Mouse (Mus musculus): ENCODE measurements around the gene Zdhhc22.
A peak's percentile ranks its signal among the peaks of the same experiment; 100 is the strongest.

Gene Zdhhc22

DNA sequence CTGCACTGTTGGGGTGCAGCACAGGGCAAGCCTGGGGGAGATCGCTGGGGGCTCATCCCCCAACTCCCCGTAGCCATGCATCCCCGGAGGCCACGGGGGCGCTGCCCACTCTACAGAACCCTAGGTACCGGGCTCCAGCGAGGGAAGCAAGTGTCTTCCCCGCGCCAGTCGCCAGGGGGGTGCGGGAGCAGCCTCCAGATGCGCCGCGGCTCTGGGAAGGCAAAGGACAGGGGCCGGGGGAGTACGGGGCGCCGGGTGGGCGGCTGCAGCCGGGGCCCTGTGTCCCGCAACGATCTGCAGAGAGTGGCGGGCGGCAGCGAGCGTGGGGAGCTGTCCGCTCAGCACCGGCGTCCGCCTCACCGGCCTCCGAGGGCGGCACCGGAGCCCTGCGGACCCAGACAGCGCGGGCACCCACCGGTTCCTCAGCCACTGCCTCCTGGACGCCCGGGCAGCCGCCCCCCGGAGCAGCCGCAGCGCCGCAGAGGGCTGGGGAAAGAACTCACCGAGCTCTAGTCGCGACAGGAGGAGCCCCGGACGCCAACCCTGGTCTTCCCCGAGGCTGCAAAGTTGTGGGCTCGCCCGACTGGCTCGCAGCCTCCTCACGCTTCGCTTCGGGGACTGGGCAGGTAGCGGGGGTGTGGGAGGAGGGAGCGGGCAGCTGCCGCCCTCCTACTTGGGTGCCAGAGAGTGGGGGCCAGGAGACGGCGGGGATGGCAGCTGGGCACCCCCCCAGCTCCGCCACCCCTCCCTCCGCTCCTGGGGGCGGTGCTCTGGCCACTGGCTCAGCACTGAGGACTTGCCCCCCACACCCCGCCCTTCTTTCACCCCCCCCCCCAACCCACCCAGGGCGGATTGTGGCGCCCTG lies at the start of gene Zdhhc22:
Gene Zdhhc22 (minus strand): TSS at position 541 of the 865 bp plus-strand sequence.
- DNase-seq (ENCODE audit: low spot score in 2 of 2) = peak in 1 of 2 experiments; percentile 59

DNA sequence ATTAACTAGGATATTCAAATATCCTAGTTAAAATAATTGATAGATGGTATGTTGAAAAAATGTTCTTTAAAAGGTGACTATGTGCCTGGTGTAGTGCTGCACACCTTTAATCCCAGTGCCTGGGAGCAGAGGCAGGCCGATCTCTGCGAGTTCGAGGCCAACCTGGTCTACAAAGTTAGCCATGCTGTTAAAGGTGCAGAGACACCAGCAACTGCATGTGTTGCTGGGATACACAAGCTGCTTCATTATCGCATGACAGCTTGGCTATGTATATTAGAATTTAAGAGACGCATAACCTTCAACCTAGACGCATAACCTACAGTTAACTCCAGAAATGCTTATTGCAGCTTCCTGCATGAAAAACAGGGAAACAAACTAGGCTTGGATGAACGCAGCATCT lies 46.4 kb upstream of the Zdhhc22 start:
- no peak for DNase-seq (ENCODE audit: low spot score in 2 of 2)

DNA sequence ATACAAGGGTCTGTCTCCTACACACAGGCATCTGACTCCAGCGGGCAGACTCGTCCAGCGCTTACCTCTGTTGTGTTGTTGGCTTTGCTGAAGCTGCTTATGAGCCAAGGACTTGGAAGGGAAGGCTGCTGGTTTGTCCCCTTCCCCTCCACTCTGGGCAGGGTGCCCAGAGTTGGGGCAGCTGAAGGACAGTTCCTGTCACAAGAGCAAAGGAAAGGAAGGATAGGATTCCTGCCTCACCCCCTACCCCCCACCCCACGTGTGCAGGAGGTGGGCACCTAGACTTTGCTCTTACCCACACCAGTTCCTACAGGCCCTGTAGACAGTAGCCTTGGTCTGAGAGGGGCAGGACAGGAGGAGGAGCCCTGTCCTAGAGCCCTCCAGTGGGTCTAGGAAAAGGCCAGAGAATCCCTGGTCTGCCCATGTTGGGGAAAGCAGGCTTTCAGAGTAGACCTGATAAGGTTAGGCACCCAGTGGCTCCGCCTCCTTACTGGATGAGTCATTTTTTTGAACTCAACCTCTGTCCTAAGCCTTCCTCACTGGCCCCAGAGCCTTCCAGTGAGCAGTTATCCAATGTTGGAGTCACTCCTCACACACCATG lies 41.0 kb upstream of the Zdhhc22 start:
- no peak for DNase-seq (ENCODE audit: low spot score in 2 of 2)

DNA sequence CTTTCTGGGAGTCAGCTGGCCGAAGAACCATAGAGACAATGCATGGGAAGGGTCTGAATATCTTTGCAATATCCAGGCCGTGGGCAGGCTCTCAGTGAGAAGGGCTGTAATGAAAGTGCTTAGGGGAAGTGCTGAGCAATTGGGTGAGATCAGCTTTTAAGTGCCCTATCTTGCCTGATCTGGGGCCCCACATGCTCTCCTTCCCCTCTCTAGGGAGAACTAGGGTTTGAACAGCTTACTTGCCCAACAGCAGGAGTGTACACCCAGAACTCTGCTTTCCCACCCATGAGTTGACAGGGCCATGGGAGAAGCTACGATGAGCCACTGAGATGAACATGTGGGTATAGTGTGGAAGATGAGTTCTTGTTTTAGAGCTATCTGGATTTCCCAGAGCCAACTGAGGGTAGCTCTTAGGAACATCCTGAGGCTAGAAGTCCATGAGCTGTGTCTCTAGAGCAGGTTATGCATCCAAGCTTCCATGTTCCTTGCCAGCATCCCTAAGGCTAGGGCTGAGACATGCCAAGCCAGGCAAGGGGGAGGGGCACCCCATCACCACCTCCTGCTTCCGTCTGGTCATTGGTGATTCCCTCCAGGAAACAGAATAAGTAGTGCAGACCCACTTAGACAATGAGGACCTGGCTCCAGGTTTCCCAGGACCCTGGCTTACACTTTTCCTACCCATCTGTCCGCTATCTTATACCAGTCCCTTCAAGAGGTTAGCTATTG lies 39.2 kb upstream of the Zdhhc22 start:
- no peak for DNase-seq (ENCODE audit: low spot score in 2 of 2)

DNA sequence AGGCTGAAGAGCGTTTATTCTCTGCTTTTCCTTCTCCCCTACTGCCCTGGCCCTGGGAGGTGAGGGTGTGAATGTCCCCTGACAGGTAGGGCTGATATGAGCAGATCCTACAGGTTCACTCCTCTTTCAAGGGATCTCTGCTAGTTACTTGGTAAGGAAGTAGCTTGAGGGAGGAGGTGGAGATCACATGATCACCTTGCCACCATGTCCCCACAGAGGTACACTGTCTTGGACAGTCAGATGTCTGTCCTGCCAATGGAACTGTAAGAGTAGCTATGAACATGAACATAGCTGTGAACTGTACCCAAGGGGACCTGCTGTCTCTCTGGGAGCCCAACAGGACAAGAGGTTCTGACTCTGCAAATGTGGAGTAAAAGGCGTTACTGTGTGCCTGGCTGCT lies 37.8 kb upstream of the Zdhhc22 start:
- DNase-seq (ENCODE audit: low spot score in 2 of 2) = no peak

DNA sequence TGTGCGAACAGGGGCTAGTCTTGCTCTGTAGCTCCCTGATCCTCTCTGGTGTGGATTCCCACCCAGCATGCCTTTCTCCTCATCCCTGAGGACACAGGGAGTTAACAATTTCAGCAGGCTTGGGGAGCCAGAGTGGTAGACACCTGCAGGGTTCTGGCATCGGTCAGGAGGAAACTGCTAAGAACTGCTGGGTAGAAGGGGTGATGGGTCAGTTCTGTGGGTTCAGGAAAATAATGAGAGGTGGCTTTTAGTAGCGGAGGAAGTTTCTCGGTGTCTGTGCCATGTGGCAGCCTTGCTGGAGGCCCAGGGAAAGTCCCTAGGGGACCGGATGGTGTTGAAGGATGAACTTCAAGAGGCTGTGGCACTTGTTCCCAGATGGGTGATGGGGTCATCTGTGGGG lies 37.2 kb upstream of the Zdhhc22 start:
- no peak for DNase-seq (ENCODE audit: low spot score in 2 of 2)

DNA sequence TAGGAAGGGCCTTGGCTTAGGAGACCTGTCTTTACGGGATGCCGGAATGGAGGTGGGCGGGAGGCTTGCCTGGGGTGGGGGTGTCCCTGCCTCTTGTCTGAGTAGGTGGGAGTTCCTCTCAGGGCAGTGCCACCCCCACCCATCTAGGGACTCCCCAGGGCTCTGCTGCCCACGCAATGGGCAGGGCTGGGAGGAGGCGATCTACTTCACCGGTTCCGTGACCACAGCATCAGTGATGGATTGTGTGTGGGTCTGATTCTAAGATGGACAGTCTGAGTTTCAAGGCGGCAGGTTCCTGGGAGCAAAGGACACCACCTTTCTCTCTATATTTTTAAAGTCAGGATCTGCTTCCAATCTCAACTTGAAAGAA lies 36.6 kb upstream of the Zdhhc22 start:
- DNase-seq (ENCODE audit: low spot score in 2 of 2) = no peak

DNA sequence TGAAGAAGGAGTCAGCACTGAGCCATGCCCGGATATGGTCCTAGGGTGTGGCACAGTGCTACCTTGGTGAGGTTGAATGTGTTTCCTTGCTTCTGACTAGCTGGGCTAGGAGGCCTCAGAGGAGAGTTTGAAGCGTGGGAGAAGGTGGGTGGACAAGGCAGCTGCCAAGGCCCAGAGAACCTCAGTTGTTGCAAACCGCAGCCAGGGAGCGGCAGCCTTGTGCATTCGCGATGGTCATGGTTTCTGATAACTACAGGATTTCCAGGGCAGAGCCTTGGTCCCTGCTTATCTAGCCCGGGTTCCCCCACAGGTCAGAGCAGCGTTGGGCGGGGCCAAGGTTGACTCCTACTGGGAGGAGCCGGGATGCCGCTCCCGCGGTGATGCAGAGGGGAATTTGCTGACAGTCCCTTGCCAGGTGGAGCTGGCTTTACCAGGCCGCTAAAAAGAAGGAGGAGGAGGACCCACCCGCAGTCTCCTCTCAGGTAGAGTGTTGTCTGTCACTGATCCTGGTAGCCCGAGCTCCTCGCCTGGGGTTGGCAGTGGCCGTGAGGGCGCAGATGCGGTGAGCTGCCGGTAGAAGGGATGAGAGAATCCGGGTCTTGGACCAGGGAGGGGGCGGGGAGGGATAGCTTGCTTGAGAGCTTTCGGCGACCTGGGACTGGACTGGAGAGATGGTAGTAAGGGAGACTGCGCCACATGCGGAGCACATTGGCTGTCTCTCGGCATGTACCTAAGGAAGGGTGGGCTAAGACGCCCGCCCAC lies 36.1 kb upstream of the Zdhhc22 start:
- peak; percentile 31 to 48 for DNase-seq (ENCODE audit: low spot score in 2 of 2)

DNA sequence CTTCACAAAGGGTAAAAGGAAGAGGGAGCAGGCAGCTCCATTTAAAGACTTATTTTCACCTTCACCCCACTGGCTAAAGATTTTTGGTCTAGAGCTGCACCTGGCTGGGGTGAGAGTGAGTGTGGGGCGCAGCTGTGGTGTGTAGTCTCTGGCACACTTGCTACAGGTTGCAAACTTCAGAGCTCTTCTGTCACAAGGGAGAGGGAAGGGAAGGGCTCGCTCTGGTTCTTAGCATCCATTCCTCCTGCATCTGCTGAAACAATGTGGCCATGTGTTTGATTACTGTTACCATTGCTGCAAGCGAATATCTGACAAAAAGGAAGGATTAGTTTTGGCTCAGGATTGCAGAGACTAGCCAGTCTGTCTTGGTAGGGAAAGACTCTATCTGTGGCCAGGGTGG lies 33.2 kb upstream of the Zdhhc22 start:
- DNase-seq (ENCODE audit: low spot score in 2 of 2) = no peak

DNA sequence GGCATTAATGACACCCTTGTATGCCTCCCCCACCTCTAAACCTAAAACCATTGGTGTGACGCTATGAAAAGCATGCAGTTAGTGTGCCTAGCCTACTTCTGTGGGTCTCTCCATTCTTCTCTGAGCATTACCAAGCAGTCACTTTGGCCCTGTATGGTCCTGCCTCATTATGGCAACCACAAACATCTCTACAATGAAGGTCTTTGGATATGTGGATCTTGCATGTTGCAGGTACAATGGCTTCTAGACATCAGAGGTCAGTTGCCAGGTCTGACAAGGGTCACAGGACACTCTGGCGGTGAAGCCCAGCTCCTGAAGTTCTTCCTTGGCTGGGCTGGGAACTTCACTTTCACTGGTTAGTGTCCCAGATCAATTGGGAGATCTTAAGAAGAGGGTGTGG lies 31.8 kb upstream of the Zdhhc22 start:
- DNase-seq (ENCODE audit: low spot score in 2 of 2) = no peak

DNA sequence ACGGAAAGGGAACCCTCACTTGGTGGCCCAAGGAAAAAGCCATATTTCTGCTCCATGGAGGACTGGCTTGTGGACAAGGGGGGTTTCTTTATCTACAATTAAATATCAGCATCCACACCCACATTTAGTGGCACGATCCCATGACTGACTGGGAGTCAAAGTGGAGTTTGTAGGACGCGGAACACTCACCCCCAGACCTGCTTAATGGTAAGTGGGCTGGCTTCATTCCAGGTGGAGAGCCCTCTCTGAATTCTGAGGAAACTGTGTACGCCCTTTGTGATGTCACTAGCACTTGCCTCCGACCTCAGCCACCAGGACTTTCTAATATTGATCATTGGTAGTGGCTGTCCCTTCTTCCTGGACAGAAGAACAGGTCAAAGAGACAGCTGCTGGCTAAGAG lies 30.8 kb upstream of the Zdhhc22 start, which contains the start of gene Tmem63c:
Gene Tmem63c (plus strand): TSS at position 301 of the 400 bp plus-strand sequence.
- no peak for DNase-seq (ENCODE audit: low spot score in 2 of 2)

DNA sequence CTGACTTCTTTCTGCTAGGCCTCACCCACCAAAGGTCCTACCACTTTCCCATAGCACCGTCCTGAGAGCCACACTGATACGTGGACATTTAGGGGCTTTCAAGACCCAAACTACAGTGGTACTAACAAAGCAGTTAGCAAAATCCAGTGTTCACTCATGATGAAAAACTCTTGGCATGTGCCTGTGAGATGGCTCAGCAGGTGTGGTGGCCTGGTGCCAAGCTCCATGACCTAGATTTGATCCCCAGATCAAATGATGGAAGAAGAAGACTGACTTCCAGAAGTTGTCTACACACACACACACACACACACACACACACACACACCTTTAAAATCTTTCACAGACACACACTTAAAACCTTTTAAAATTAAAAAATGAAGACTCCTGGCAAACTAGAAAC lies 28.5 kb upstream of the Zdhhc22 start:
- DNase-seq (ENCODE audit: low spot score in 2 of 2) = no peak

DNA sequence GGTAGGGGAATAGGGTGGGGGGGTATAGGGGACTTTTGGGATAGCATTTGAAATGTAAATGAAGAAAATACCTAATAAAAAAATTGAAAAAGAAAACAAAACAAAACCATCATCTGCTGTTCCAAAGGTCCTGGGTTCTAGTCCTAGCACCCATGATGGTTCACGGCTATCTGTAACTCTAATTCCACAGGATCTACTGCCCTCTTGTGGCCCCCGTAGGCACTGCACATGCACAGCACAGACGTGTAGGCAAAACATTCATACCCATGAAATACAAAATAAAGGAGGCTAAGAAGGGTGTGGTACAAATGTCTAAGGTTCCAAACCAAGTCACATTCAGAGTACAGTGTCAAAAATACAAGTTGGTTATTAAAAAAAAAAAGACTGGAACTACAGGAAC lies 26.8 kb upstream of the Zdhhc22 start:
- no peak for DNase-seq (ENCODE audit: low spot score in 2 of 2)

DNA sequence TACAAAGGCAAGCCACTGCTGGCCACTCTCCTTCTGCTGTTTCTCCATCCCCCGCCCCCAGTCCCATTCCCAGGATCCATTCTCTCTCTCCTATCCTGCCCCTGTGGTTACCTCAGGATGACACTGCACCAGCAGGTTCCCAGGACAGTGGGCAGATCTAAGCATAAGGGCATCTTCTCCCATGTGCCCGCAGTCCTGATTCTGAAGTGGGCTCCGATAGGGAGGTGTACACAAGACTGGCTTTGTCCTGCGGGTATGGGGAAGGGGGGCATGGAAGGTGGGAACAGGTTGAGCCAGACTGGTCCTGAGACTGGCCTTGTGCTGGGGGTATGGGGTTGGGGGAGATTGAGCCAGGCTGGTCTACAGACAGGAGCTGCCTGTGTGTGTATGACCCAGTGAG lies 14.4 kb upstream of the Zdhhc22 start:
- DNase-seq (ENCODE audit: low spot score in 2 of 2) = no peak

DNA sequence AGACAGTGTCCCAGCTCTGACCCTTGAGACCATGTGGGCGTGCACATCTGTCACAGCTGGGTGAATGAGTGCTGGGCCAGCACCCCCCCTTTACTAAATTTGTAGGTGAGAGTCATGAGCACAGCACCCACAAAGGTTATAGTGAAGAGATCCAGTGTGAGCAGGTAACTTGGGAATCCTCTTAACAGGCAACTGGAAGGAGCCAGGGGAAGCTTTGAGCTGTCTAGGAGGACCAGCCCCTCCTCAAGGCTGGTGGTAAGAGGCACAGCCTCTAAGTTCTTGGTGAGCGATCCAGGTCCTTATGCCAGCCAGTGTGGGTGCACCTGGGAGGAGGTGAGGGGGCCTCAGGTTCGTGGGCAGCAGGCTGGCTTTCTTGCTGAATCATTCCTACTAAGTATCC lies 13.4 kb upstream of the Zdhhc22 start:
- DNase-seq (ENCODE audit: low spot score in 2 of 2) = no peak

DNA sequence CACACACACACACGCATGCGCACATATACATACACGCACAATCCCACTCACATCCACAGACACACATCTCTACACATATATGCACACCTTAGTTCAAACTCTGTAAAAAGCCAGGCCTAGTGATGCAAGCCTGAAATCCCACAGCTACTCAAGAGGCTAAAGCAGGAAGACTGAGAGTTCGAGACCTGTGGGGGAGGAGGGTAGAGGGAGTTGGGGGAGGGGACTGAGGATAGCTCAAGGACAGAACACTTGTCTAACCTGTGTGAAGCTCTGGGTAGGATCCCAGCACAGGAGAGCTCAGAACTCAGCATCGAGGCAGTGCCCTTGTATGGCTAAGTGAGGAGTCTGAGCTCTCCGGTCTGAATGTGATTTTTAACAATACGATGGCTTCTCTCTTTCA lies 12.6 kb upstream of the Zdhhc22 start:
- DNase-seq (ENCODE audit: low spot score in 2 of 2) = no peak

DNA sequence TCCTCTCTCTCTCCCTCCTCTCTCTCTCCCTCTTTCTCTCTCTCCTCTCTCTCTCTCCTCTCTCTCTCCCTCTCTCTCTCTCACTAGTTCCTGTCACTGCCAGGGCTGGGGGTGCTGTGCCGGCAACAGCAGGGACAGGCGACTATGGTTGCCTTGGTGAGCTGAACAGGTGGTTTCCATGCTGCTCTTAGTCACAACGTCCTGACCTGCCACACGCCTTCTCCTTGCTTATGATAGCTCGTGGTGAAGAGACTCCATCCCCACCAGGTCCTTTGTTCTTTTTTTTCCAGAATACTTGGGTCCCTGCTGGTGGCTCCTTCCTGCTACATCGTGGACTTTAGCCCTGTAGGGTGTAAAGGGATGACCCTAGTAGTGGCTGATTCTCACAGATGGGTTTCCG lies 12.0 kb upstream of the Zdhhc22 start:
- DNase-seq (ENCODE audit: low spot score in 2 of 2) = no peak

DNA sequence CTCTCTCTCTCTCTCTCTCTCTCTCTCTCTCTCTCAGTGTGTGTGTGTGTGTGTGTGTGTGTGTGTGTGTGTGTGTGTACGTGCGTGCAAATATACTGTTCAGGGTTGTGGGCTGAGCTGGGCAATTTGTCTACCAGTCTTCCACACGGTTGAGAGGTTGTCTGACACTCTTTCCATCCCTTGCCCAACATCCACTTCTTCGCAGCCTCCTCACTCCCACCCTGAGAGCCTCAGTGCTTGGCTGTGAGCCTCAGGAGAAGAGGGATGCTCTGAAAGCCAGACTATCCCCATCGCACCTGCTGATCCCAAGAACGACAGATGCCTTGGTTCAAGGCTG lies 10.6 kb upstream of the Zdhhc22 start:
- no peak for DNase-seq (ENCODE audit: low spot score in 2 of 2)

DNA sequence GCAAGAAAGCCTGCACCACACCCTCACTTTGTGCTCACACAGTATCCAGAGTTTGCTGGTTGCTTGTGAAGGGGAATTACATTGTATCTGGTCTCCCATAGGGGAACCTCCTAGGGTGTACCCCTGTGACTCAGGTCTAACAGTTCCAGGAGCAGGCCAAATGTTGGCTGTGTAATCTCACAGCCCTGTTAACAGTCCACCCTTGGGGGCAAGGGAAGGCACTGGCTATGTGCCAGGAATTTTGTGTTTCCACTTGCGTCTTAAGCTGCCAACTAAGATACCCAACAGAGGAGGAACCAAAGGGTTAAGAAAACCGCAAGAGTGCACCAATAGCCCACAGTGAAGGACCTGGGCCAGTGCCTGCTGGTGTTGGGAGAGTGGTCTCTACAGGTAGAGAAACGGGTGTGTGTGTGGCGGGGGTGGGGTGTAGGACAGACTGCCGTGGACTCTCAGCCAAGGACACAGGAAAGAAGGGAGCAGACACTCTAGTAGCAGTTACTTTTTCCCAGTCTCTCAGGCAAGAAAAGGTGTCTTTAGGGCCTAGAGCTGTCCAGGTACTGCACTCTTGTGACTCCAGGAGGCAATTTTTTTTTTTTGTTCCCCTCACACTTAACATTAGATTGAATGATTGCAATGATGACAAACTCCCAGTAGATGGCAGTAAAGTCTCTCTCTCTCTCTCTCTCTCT lies 10.1 kb upstream of the Zdhhc22 start:
- DNase-seq (ENCODE audit: low spot score in 2 of 2) = no peak

DNA sequence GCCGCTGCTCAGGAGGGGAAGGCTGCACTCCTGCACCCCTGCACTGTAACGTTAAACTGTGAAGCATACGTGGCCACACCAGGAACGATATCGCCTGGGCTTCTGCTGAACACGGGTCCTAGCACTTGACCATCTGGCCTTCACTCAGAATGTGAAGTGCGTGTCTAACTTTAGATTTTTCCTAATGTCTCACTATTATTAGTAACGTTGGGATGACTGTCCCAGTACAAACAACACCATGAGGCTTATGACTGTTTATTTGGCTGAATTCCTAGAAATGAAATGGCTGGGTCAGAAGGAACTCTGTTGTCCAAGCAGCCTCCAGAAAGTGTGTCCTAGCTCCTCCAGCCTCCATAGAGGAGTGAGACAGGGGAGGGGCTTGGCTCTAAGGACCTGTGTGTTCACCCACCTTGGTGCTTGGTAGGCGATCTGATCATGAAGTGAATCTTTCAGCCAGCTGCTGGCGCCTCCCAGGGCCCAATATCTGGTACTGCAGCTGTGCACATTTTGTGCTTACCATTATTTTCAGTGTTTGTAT lies 9.1 kb upstream of the Zdhhc22 start:
- DNase-seq (ENCODE audit: low spot score in 2 of 2) = no peak

DNA sequence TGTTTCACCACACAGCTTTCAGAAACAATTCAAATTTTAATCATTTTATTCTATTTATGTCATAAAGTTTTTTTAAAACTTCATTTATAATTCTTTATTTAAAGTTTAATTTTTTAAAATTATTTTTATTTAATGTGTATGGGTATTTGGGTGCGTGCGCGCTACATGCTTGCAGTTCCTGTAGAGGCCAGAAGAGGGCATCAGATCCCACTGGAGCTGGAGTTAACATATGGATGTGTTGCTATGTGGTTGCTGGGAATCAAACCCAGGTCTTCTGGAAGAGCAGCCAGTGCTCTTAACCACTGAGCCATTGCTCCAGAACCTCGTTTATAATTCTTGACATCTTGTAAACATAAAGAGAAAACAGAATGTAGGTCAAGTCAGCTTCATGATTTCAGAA lies 8.5 kb upstream of the Zdhhc22 start:
- DNase-seq (ENCODE audit: low spot score in 2 of 2) = no peak

All from frontal cortex, postnatal 10 days (tissue).